Mouse (Mus musculus): ENCODE results near the gene Arf3. TPM values are rescaled to one million over a fixed set of nuclear protein-coding genes. Genes with fewer than 3 reads are reported as not detected.

Arf3 gene
- total and polyA plus RNA-seq, 2 experiments from 2014 or later, result 93.8 to 144 TPM

GRCm38 (mm10) chr15:98799396-98799795 is 36.4 kb upstream of the Arf3 start:
- DNase-seq (ENCODE audit: low spot score), result peak; percentile 90
- no peak for ATAC-seq (ENCODE audit: low FRiP score)
- H3K4me3 ChIP-seq (ENCODE audit: low read depth, low read length), result no peak overlapping the region
- H3K36me3 ChIP-seq (ENCODE audit: insufficient read depth, low read length), result no peaks in the 10 kb centered on the region
- peaks cover 80% of the 10 kb centered on the region for H3K27me3 ChIP-seq (ENCODE audit: insufficient read depth, low read length)
- peak; percentile 84 for TF ChIP-seq CTCF (IDR thresholded peaks at IDR 0.05)
- H3K9ac ChIP-seq (replicated peaks; ENCODE audit: low read length, poor library complexity, severe bottlenecking), result no peak overlapping the region
- H3K4me2 ChIP-seq (ENCODE audit: low read depth, low read length, poor library complexity, severe bottlenecking), result no peak overlapping the region
- no peaks in the 10 kb centered on the region for H3K4me1 ChIP-seq (ENCODE audit: insufficient read depth, low read length)
- H3K9me3 ChIP-seq (ENCODE audit: low read length), result no peaks in the 10 kb centered on the region
- WGBS, result 7% methylated on average over 12 of the region's 12 CpGs
- H3K27ac ChIP-seq (ENCODE audit: low read depth, low read length), result no peak overlapping the region

DNA sequence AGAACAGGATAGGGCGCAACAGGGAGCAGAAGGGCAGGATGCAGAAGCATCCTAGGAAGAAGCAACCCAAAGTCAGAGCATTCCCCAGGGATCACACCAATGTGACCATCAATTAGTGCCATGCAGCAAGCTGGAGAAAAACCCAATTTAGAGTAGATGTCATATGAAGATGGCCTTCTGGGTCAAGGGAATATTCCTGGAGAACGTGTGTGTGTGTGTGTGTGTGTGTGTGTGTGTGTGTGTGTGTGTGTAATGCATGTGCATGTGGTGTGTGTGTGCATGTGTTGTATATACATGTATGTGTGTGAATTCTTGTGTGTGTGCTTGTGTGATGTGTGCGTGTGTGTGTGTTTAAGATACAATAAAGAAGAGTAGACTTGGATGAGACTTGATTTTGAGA is 35.9 kb upstream of the Arf3 start:
- Histone ChIP-seq H3K9me3 (ENCODE audit: low read length) (no peaks in the 10 kb centered on the region), H3K4me2 (ENCODE audit: low read depth, low read length, poor library complexity, severe bottlenecking) (no peak overlapping the region), H3K4me3 (ENCODE audit: low read depth, low read length) (no peak overlapping the region), H3K36me3 (ENCODE audit: insufficient read depth, low read length) (no peaks in the 10 kb centered on the region), H3K4me1 (ENCODE audit: insufficient read depth, low read length) (no peaks in the 10 kb centered on the region), H3K27ac (ENCODE audit: low read depth, low read length) (no peak overlapping the region), H3K9ac (replicated peaks; ENCODE audit: low read length, poor library complexity, severe bottlenecking) (no peak overlapping the region), H3K27me3 (ENCODE audit: insufficient read depth, low read length) (peaks cover 83% of the 10 kb centered on the region)
- TF ChIP-seq CTCF (IDR thresholded peaks at IDR 0.05), result no peak
- ATAC-seq (ENCODE audit: low FRiP score) (no peak), DNase-seq (ENCODE audit: low spot score) (no peak)
- 41% methylated on average over 3 of the region's 3 CpGs for WGBS

GRCm38 (mm10) chr15:98797835-98798492 is 35.0 kb upstream of the Arf3 start:
- 3% methylated on average over 28 of the region's 28 CpGs for WGBS
- Histone ChIP-seq H3K4me2 (ENCODE audit: low read depth, low read length, poor library complexity, severe bottlenecking) (no peak overlapping the region), H3K27ac (ENCODE audit: low read depth, low read length) (no peak overlapping the region), H3K4me1 (ENCODE audit: insufficient read depth, low read length) (no peaks in the 10 kb centered on the region), H3K36me3 (ENCODE audit: insufficient read depth, low read length) (no peaks in the 10 kb centered on the region), H3K9me3 (ENCODE audit: low read length) (no peaks in the 10 kb centered on the region), H3K9ac (replicated peaks; ENCODE audit: low read length, poor library complexity, severe bottlenecking) (no peak overlapping the region), H3K4me3 (ENCODE audit: low read depth, low read length) (no peak overlapping the region), H3K27me3 (ENCODE audit: insufficient read depth, low read length) (peaks cover 85% of the 10 kb centered on the region)
- peak; percentile 32; the same call in 1 of the 2 replicates for ATAC-seq (ENCODE audit: low FRiP score)
- DNase-seq (ENCODE audit: low spot score), result peak; percentile 72
- TF ChIP-seq CTCF (IDR thresholded peaks at IDR 0.05), result no peak

DNA sequence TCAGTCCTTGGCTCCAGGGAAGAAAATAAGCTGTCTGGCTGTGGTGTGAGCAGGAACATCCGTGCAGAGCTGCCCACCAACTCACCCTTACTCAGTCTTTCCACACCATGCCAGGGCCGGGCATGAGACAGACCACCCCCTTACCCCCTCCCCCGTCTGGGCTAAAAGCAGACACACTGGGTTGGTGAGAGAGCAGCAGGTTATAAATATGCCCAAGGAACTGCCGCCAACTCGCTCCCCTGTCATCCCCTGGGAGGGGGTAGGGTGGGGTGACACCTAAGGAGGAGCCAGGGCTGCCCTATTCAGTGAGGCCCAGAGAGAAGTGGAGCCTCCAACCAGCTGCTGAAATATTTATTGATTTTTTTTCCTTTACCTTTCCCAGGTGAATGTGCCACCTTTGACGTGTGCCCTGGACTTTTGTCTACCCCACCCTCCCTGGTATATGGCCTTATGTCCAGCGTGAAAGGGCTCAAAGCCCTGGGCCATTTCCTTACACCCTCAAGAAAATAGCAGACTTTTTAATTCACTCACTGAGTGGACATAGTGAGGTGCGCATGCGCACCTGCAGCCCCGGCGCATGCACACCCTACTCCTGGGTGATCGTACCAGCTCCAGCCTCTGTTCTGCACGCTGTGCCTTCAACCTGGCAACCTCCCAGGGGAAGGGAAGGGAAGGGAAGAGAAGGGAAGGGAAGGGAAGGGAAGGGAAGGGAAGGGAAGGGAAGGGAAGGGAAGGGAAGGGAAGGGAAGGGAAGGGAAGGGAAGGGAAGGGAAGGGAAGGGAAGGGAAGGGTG is 34.0 kb upstream of the Arf3 start:
- WGBS, result 5% methylated on average over 13 of the region's 13 CpGs
- no peak overlapping the region for H3K4me2 ChIP-seq (ENCODE audit: low read depth, low read length, poor library complexity, severe bottlenecking)

DNA sequence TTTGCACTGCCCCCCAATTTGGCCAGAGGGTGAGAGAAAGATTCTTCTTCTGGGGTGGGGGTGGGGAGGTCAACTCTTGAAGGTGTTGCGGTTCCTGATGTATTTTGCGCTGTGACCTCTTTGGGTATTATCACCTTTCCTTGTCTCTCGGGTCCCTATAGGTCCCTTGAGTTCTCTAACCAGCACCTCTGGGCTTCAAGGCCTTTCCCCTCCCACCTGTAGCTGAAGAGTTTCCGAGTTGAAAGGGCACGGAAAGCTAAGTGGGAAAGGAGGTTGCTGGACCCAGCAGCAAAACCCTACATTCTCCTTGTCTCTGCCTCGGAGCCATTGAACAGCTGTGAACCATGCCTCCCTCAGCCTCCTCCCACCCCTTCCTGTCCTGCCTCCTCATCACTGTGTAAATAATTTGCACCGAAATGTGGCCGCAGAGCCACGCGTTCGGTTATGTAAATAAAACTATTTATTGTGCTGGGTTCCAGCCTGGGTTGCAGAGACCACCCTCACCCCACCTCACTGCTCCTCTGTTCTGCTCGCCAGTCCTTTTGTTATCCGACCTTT is 30.2 kb upstream of the Arf3 start:
- 0 out of 2 replicates have a peak overlapping the region, but pooled peaks have one; percentile 13 for H3K9ac ChIP-seq (replicated peaks; ENCODE audit: low read length, poor library complexity, severe bottlenecking)

More for the DNA sequence above, 34.0 kb upstream of the Arf3 start:
- no peaks in the 10 kb centered on the region for H3K36me3 ChIP-seq (ENCODE audit: insufficient read depth, low read length)
- no peak overlapping the region for H3K27ac ChIP-seq (ENCODE audit: low read depth, low read length)
- H3K4me1 ChIP-seq (ENCODE audit: insufficient read depth, low read length), result no peaks in the 10 kb centered on the region
- H3K9me3 ChIP-seq (ENCODE audit: low read length), result no peaks in the 10 kb centered on the region
- no peak overlapping the region for H3K4me3 ChIP-seq (ENCODE audit: low read depth, low read length)
- DNase-seq (ENCODE audit: low spot score) (peak; percentile 61), ATAC-seq (ENCODE audit: low FRiP score) (no peak)
- TF ChIP-seq CTCF (IDR thresholded peaks at IDR 0.05), result no peak
- no peak overlapping the region for H3K9ac ChIP-seq (replicated peaks; ENCODE audit: low read length, poor library complexity, severe bottlenecking)
- peaks cover 85% of the 10 kb centered on the region for H3K27me3 ChIP-seq (ENCODE audit: insufficient read depth, low read length)

More for the DNA sequence above, 30.2 kb upstream of the Arf3 start:
- WGBS, result 7% methylated on average over 13 of the region's 13 CpGs
- Histone ChIP-seq H3K4me2 (ENCODE audit: low read depth, low read length, poor library complexity, severe bottlenecking) (peak overlapping the region; percentile 51), H3K4me3 (ENCODE audit: low read depth, low read length) (peak overlapping the region; percentile 36), H3K27me3 (ENCODE audit: insufficient read depth, low read length) (peaks cover 91% of the 10 kb centered on the region), H3K36me3 (ENCODE audit: insufficient read depth, low read length) (no peaks in the 10 kb centered on the region), H3K27ac (ENCODE audit: low read depth, low read length) (no peak overlapping the region), H3K9me3 (ENCODE audit: low read length) (no peaks in the 10 kb centered on the region), H3K4me1 (ENCODE audit: insufficient read depth, low read length) (no peaks in the 10 kb centered on the region; the same call in 1 of the 2 replicates)
- no peak for TF ChIP-seq CTCF (IDR thresholded peaks at IDR 0.05)
- no peak for ATAC-seq (ENCODE audit: low FRiP score)
- no peak for DNase-seq (ENCODE audit: low spot score)

Data from midbrain, postnatal 0 days (tissue).